Mouse (Mus musculus): ENCODE measurements at regions not wholly inside any gene's neighbourhood (a gene's known extent, or its start where the extent isn't known, plus 50 kb on each side); places are given as distances from the start of the nearest gene placed in this dataset.

DNA sequence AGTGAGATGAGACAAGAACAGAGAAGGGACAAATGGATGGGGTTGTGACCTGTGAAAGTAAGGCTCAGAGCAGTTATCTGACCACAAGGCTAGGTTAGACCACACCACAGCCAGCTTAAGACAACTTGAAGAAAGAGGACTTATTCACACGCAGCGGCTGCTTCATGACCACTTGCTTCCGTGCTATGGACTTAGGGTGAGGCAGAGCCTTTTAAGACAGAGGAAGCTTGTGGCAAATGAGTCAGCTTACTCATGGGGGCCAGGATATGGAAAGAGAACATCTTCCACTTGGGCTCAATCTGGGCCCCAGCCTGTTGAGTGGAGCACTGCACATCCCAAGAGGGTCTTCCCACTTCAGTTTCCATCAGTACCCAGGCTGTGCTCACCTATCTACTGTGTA, 267.4 kb downstream of the Irs2 start:
- no peak overlapping the region for H3K4me3 ChIP-seq (ENCODE audit: control insufficient read depth in 1 of 2, insufficient read depth in 1 of 2, low read depth in 2 of 2, low read length in 2 of 2)
- no peaks in the 10 kb centered on the region for H3K9me3 ChIP-seq (replicated peaks; ENCODE audit: insufficient read depth, low read length)
- no peak for DNase-seq (ENCODE audit: low read depth, low spot score)
- TF ChIP-seq ZKSCAN1 (IDR thresholded peaks at IDR 0.05; ENCODE audit: low read depth, low read length), result no peak
- no peak for TF ChIP-seq TCF12 (IDR thresholded peaks at IDR 0.05; ENCODE audit: low read depth, low read length)
- no peak for TF ChIP-seq RAD21 (IDR thresholded peaks at IDR 0.05; ENCODE audit: low read depth, low read length)
- no peak for TF ChIP-seq POLR2A (IDR thresholded peaks at IDR 0.05; ENCODE audit: control insufficient read depth in 1 of 2, insufficient read depth in 1 of 2, low read depth in 1 of 2, low read length in 2 of 2, poor library complexity in 1 of 2)
- TF ChIP-seq MEF2A (IDR thresholded peaks at IDR 0.05; ENCODE audit: extremely low read depth, insufficient replicate concordance, low read depth, low read length, poor library complexity, severe bottlenecking), result no peak
- H3K4me1 ChIP-seq (ENCODE audit: control insufficient read depth in 1 of 2, insufficient read depth in 2 of 2, low read length in 2 of 2), result no peaks in the 10 kb centered on the region
- H3K36me3 ChIP-seq (ENCODE audit: control insufficient read depth in 1 of 2, insufficient read depth in 2 of 2, low read length in 2 of 2), result no peaks in the 10 kb centered on the region
- 0 out of 4 replicates have a peak, but pooled peaks cover 0 to 1% of the 10 kb centered on the region in 2 experiments for H3K27me3 ChIP-seq (ENCODE audit: control insufficient read depth in 1 of 2, insufficient read depth in 2 of 2, low read length in 2 of 2)
- H3K9ac ChIP-seq (ENCODE audit: control insufficient read depth, low read depth, low read length, poor library complexity, severe bottlenecking), result no peak overlapping the region
- no peak overlapping the region for H3K27ac ChIP-seq (ENCODE audit: control insufficient read depth, low read depth, low read length)
- H3K79me2 ChIP-seq (ENCODE audit: control insufficient read depth, insufficient read depth, low read length, poor library complexity), result no peaks in the 10 kb centered on the region

DNA sequence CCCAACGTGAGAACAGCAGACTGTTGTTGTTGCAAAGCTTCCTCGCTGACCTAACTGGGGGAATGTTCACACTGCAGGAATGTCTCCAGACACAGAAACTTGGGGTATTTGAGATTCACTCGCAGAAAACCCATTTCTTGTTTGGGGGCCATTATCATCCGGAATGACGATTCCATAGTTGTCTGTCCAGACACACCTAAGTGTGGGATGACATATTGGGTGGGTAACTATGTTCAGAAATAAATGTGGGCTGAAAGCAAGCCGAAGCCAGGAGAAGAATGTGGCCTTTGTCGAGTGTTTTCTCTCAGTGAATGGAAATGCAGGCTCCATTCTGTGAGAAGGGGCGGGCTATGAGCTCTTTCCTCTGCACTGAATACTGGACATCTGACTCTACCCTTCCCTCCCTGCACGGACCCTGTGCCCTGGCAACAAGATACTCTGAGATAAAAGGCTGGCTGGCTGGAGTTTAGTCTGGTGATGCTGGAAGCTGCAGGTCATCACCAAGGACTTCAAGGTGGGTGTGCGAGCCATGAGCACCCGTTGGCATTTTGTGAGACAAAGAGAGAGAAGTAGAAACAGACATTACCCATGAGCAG, 269.7 kb downstream of the Irs2 start:
- Histone ChIP-seq H3K79me2 (ENCODE audit: control insufficient read depth, insufficient read depth, low read length, poor library complexity) (no peaks in the 10 kb centered on the region), H3K4me1 (ENCODE audit: control insufficient read depth in 1 of 2, insufficient read depth in 2 of 2, low read length in 2 of 2) (no peaks in the 10 kb centered on the region), H3K27me3 (ENCODE audit: control insufficient read depth in 1 of 2, insufficient read depth in 2 of 2, low read length in 2 of 2) (no peaks in the 10 kb centered on the region), H3K27ac (ENCODE audit: control insufficient read depth, low read depth, low read length) (no peak overlapping the region), H3K4me3 (ENCODE audit: control insufficient read depth in 1 of 2, insufficient read depth in 1 of 2, low read depth in 2 of 2, low read length in 2 of 2) (no peak overlapping the region), H3K9me3 (replicated peaks; ENCODE audit: insufficient read depth, low read length) (no peaks in the 10 kb centered on the region), H3K36me3 (ENCODE audit: control insufficient read depth in 1 of 2, insufficient read depth in 2 of 2, low read length in 2 of 2) (no peaks in the 10 kb centered on the region), H3K9ac (ENCODE audit: control insufficient read depth, low read depth, low read length, poor library complexity, severe bottlenecking) (no peak overlapping the region)
- TF ChIP-seq CHD1 (IDR thresholded peaks at IDR 0.05; ENCODE audit: low read depth, low read length) (no peak), BHLHE40 (IDR thresholded peaks at IDR 0.05; ENCODE audit: borderline replicate concordance, low read depth, low read length) (no peak), JUND (IDR thresholded peaks at IDR 0.05; ENCODE audit: low read depth, low read length) (no peak), CHD2 (IDR thresholded peaks at IDR 0.05; ENCODE audit: low read length) (no peak), MAX (IDR thresholded peaks at IDR 0.05; ENCODE audit: low read length) (no peak), POLR2AphosphoS5 (IDR thresholded peaks at IDR 0.05; ENCODE audit: borderline replicate concordance, low read depth, low read length) (no peak), GATA1 (IDR thresholded peaks at IDR 0.05; ENCODE audit: low read depth, low read length) (no peak), SIN3A (IDR thresholded peaks at IDR 0.05; ENCODE audit: low read length) (no peak), ETS1 (IDR thresholded peaks at IDR 0.05; ENCODE audit: low read depth, low read length) (no peak), NRF1 (IDR thresholded peaks at IDR 0.05; ENCODE audit: insufficient read depth, low read depth, low read length, poor library complexity, severe bottlenecking) (no peak), USF2 (IDR thresholded peaks at IDR 0.05; ENCODE audit: borderline replicate concordance in 1 of 2, insufficient read depth in 1 of 2, low read depth in 1 of 2, low read length in 2 of 2) (no peak), ZNF384 (IDR thresholded peaks at IDR 0.05; ENCODE audit: low read depth, low read length) (no peak), EP300 (IDR thresholded peaks at IDR 0.05; ENCODE audit: low read depth in 1 of 2, low read length in 2 of 2) (no peak)
- DNase-seq (ENCODE audit: low read depth, low spot score), result no peak
